Mouse (Mus musculus) spleen, adult 2 months (tissue): ENCODE data around the gene Ang5. TPM values are rescaled to one million over a fixed set of nuclear protein-coding genes. Genes with fewer than 3 reads are reported as not detected.
"Not testable (repeated sequence)": the region's sequence is repeated elsewhere in the genome, so short reads cannot be mapped to it uniquely, and the experiment has no call there.

Source experiments
- DNase-seq, 2 experiments: peaks; one replicate each; pipeline versions ENCODE4 v3.0.0 to v3.0.0-alpha.2; 2012 to 2021; ENCODE audit warnings: low spot score in 2 of 2, low read depth in 1 of 2
- H3K27ac ChIP-seq: fragments of 200-500 bp; 2 replicates; pipeline ENCODE4 v1.5.1; 2012; ENCODE audit warnings: low read length, inconsistent platforms; ENCODE audit not compliant: insufficient read depth
- H3K27me3 ChIP-seq: fragments of 200-500 bp; 2 replicates; pipeline ENCODE4 v1.6.1; 2012; ENCODE audit warnings: mild to moderate bottlenecking, moderate library complexity, low read length, inconsistent platforms; ENCODE audit not compliant: control insufficient read depth, insufficient read depth
- H3K36me3 ChIP-seq: fragments of 200-500 bp; 2 replicates; pipeline ENCODE4 v1.6.1; 2012; ENCODE audit warnings: mild to moderate bottlenecking, low read length, inconsistent platforms; ENCODE audit not compliant: control insufficient read depth, insufficient read depth
- H3K4me1 ChIP-seq: fragments of 200-500 bp; 2 replicates; pipeline ENCODE4 v1.6.1; 2011; ENCODE audit warnings: inconsistent platforms; ENCODE audit not compliant: control insufficient read depth, insufficient read depth, insufficient read length
- H3K4me3 ChIP-seq: fragments of 200-500 bp; 2 replicates; pipeline ENCODE4 v1.5.1; 2011; ENCODE audit warnings: mild to moderate bottlenecking, inconsistent platforms; ENCODE audit not compliant: insufficient read depth, insufficient read length; ENCODE audit errors: extremely low read depth
- CTCF ChIP-seq: fragments of 200-500 bp; IDR thresholded peaks from 2 replicates; pipeline ENCODE4 v1.5.1; 2011; ENCODE audit warnings: mild to moderate bottlenecking, inconsistent platforms; ENCODE audit not compliant: insufficient read depth, insufficient read length, insufficient replicate concordance; ENCODE audit errors: extremely low read depth
- POLR2A ChIP-seq: fragments of 200-500 bp; IDR thresholded peaks from 2 replicates; pipeline ENCODE4 v1.6.1; 2011; ENCODE audit warnings: low read depth, low read length, inconsistent platforms
- WGBS: fragments of 180-500 bp; shearing (Covaris S2); methylation state at CpG from one replicate; pipeline ENCODE4 v1.1.7; 2018; 5-methylcytosine and 5-hydroxymethylcytosine counted together
- polyA plus RNA-seq: library from polyadenylated mRNA; depleted of rRNA; stranded (reverse); fragments of >200 nt; gene quantifications from 2 replicates; pipeline ENCODE4 v1.2.3, GENCODE M21; 2012

Gene Ang5
- polyA plus RNA-seq, 1 experiment = not detected

GRCm38 (mm10) chr14:43983454-43983853, 26.6 kb downstream of the Ang5 start:
- TF ChIP-seq CTCF = no peak
- no peak for TF ChIP-seq POLR2A
- no peaks in the 10 kb centered on the region for H3K27me3 ChIP-seq
- H3K27ac ChIP-seq = no peak overlapping the region
- DNase-seq = no peak
- no peaks in the 10 kb centered on the region for H3K36me3 ChIP-seq
- H3K4me3 ChIP-seq = no peak overlapping the region
- H3K4me1 ChIP-seq = no peaks in the 10 kb centered on the region
- 53% methylated on average over 4 of the region's 4 CpGs for WGBS

DNA sequence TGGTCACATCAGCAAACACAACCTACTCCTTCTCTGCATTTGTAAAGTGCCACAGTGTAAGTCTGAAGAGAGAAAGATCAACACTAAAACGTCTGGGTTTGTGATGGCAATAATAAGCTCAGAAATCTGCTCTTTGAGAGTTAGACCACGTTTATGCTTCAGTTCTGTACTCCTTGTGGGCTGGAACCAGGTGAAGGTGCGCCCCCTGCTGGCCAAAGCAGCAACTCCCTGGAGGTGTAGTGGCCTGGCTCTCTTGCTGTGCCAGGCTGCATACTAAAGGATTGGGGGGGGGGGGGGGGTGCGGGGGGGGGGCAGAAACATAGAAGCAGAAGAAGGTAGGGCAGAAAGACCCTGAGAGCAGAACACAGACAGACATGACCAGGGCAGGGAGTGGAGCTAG, 27.0 kb downstream of the Ang5 start:
- Histone ChIP-seq H3K27ac (no peak overlapping the region), H3K27me3 (no peaks in the 10 kb centered on the region), H3K4me3 (no peak overlapping the region), H3K4me1 (no peaks in the 10 kb centered on the region), H3K36me3 (no peaks in the 10 kb centered on the region)
- peak; percentile 50; the same call in 1 of the 2 replicates for TF ChIP-seq CTCF
- TF ChIP-seq POLR2A = no peak
- 1% methylated on average over 4 of the region's 4 CpGs for WGBS
- DNase-seq = peak in 1 of 2 experiments; percentile 3

DNA sequence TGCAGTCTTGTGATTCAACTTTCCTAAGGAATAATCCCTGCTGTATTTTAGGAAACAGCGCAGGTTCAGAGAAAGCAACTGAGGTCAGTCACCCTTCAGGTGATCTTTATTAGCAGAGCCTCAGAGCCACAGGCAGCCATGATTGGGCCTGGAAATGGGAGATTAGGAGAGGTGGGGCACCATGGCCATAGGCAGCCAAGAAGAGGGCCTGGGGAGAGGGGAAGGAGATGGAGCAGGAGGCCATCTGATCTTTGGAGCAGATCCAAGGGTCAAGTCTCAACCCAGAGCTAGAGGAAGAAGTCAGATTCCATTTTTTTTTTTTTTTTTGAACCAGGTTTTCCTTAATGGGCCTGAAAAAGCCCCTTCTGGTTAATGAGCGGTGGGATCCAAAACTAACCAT, 29.3 kb downstream of the Ang5 start:
- WGBS = 95% methylated on average over 2 of the region's 2 CpGs
- DNase-seq = no peak
- TF ChIP-seq POLR2A (no peak), CTCF (no peak)
- Histone ChIP-seq H3K36me3 (no peaks in the 10 kb centered on the region), H3K4me3 (no peak overlapping the region), H3K27ac (no peak overlapping the region), H3K27me3 (no peaks in the 10 kb centered on the region), H3K4me1 (no peaks in the 10 kb centered on the region)

DNA sequence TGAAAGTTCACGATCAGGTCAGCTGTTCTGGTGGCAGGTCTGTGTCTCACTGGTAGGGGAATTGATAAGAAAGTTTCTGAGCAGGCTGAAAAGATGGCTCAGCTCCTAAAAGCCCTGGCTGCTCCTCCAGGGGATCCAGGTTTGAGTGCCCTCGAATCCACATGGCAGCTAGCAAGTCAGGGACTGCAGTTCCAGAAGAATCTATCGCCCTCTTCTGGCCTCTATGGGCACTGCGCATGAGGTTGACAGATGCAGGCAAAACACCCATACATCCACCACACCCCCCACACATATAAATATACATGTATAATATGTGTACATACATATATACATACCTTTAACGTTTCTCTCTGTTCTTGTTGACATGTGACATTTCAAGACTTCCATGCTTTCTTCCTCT, 30.5 kb downstream of the Ang5 start:
- WGBS = 17% methylated on average over 5 of the region's 5 CpGs
- not testable (repeated sequence) for H3K27me3 ChIP-seq, H3K4me1 ChIP-seq, H3K36me3 ChIP-seq, H3K27ac ChIP-seq, H3K4me3 ChIP-seq
- DNase-seq = peak in 1 of 2 experiments; percentile 57

GRCm38 (mm10) chr14:43998455-43999000, 41.7 kb downstream of the Ang5 start:
- not testable (repeated sequence) for H3K4me1 ChIP-seq, H3K27me3 ChIP-seq, DNase-seq, H3K4me3 ChIP-seq, H3K36me3 ChIP-seq, H3K27ac ChIP-seq
- 60% methylated on average over 2 of the region's 2 CpGs for WGBS

GRCm38 (mm10) chr14:44001600-44001999, 44.7 kb downstream of the Ang5 start:
- Histone ChIP-seq H3K27ac (no peak overlapping the region), H3K27me3 (no peaks in the 10 kb centered on the region), H3K4me3 (no peak overlapping the region), H3K4me1 (no peaks in the 10 kb centered on the region), H3K36me3 (no peaks in the 10 kb centered on the region)
- no peak for TF ChIP-seq POLR2A
- no peak for TF ChIP-seq CTCF
- 82% methylated on average over 3 of the region's 3 CpGs for WGBS
- no peak for DNase-seq

DNA sequence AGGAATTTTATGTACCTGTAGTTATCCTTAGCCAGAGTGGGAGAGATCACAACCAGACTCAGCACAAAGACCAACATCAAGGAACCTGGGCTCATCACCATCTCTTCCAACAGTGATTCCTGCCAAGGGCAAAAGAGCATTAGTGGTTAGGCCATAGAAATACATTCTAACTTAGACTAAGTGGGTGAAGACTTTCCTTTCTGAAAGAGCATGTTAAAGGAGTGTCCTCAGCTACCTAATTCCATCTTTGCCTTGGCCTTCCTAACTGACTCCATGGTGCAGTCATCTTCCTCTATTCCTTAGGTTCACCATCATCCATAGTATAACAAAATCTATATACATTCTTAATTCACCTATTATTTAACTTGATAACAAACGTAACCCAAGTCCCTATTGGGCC, 45.3 kb downstream of the Ang5 start, which contains the start of gene Ang6:
Gene Ang6, minus strand, starts transcription at position 101 of the 400 bp plus-strand sequence.
- no peak for DNase-seq
- 86% methylated on average over 1 of the region's 1 CpGs for WGBS
- Histone ChIP-seq H3K4me3 (no peak within 1 kb of the TSS), H3K27me3 (no peaks in the 10 kb centered on the region), H3K36me3 (no peaks in the 10 kb centered on the region), H3K4me1 (no peaks in the 10 kb centered on the region), H3K27ac (no peak within 1 kb of the TSS)
- TF ChIP-seq CTCF = no peak
- TF ChIP-seq POLR2A = no peak

- not testable (repeated sequence) for H3K4me3 ChIP-seq, H3K27ac ChIP-seq, H3K36me3 ChIP-seq, H3K4me1 ChIP-seq, H3K27me3 ChIP-seq, DNase-seq
- WGBS = no CpG with 5 or more reads among the region's 1 CpGs
Observed at GRCm38 (mm10) chr14:44008021-44008420, 51.2 kb downstream of the Ang5 start.

DNA sequence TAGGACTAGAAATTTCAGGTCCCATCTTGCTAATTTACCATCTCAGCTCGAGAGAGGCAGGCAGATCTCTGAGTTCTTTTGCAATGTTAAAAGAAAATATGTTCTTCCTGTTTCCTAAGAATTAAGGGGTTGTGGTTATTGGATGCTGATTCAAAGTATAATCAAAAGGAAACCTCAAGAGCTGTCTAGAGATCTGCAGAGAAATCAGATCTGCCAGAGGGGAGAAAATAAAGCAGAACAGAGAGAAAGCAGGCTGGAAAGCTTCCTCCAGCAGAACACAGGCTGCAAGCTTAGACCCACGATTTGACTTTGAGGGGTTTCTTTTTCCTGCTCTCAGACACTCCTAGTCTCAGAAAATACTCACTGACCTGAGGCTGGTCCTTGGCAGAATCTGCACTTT, 52.8 kb downstream of the Ang5 start:
- H3K4me1 ChIP-seq, H3K4me3 ChIP-seq, DNase-seq, H3K36me3 ChIP-seq, H3K27me3 ChIP-seq, H3K27ac ChIP-seq: not testable (repeated sequence)
- WGBS = 9% methylated on average over 2 of the region's 2 CpGs
